Mouse (Mus musculus): ENCODE measurements at regions not wholly inside any gene's neighbourhood (a gene's known extent, or its start where the extent isn't known, plus 50 kb on each side); places are given as distances from the start of the nearest gene placed in this dataset.

GRCm38 (mm10) chr15:51634726-51635125 lies 2250.0 kb upstream of the Gm7489 start:
- no peak for TF ChIP-seq CTCF (IDR thresholded peaks at IDR 0.05; ENCODE audit: low read depth, low read length)
- TF ChIP-seq POLR2A (IDR thresholded peaks at IDR 0.05; ENCODE audit: extremely low read depth, insufficient read depth, low read length), result no peak
- Histone ChIP-seq H3K4me3 (ENCODE audit: insufficient read depth, low read depth, low read length) (no peak overlapping the region), H3K36me3 (ENCODE audit: control insufficient read depth, insufficient read depth, low read length) (no peaks in the 10 kb centered on the region), H3K27ac (replicated peaks; ENCODE audit: insufficient read depth, low read depth, low read length) (no peak overlapping the region), H3K27me3 (ENCODE audit: control insufficient read depth, insufficient read depth, low read length) (no peaks in the 10 kb centered on the region), H3K4me1 (ENCODE audit: control insufficient read depth, insufficient read depth, low read length) (no peaks in the 10 kb centered on the region), H3K9ac (ENCODE audit: low read depth, low read length) (no peak overlapping the region), H3K79me2 (ENCODE audit: control insufficient read depth, insufficient read depth, low read length) (no peaks in the 10 kb centered on the region)
- DNase-seq (ENCODE audit: extremely low read depth, low read depth, low spot score), result no peak
- WGBS, result 62% methylated on average over 7 of the region's 7 CpGs

- Histone ChIP-seq H3K4me3 (ENCODE audit: insufficient read depth, low read depth, low read length) (no peak overlapping the region), H3K27ac (replicated peaks; ENCODE audit: insufficient read depth, low read depth, low read length) (no peak overlapping the region), H3K9ac (ENCODE audit: low read depth, low read length) (no peak overlapping the region), H3K27me3 (ENCODE audit: control insufficient read depth, insufficient read depth, low read length) (no peaks in the 10 kb centered on the region), H3K4me1 (ENCODE audit: control insufficient read depth, insufficient read depth, low read length) (no peaks in the 10 kb centered on the region), H3K79me2 (ENCODE audit: control insufficient read depth, insufficient read depth, low read length) (no peaks in the 10 kb centered on the region), H3K36me3 (ENCODE audit: control insufficient read depth, insufficient read depth, low read length) (no peaks in the 10 kb centered on the region)
- TF ChIP-seq POLR2A (IDR thresholded peaks at IDR 0.05; ENCODE audit: extremely low read depth, insufficient read depth, low read length), result no peak
- no peak for TF ChIP-seq CTCF (IDR thresholded peaks at IDR 0.05; ENCODE audit: low read depth, low read length)
- WGBS, result 64% methylated on average over 21 of the region's 21 CpGs
- no peak for DNase-seq (ENCODE audit: extremely low read depth, low read depth, low spot score)
Measured at GRCm38 (mm10) chr15:51635129-51635920, 2249.4 kb upstream of the Gm7489 start.

- TF ChIP-seq POLR2A (IDR thresholded peaks at IDR 0.05; ENCODE audit: extremely low read depth, insufficient read depth, low read length) (no peak), CTCF (IDR thresholded peaks at IDR 0.05; ENCODE audit: low read depth, low read length) (no peak)
- WGBS, result 92% methylated on average over 1 of the region's 1 CpGs
- no peaks in the 10 kb centered on the region for H3K4me1 ChIP-seq (ENCODE audit: control insufficient read depth, insufficient read depth, low read length)
- DNase-seq (ENCODE audit: extremely low read depth, low read depth, low spot score), result no peak
- no peaks in the 10 kb centered on the region for H3K36me3 ChIP-seq (ENCODE audit: control insufficient read depth, insufficient read depth, low read length)
- no peak overlapping the region for H3K27ac ChIP-seq (replicated peaks; ENCODE audit: insufficient read depth, low read depth, low read length)
- H3K79me2 ChIP-seq (ENCODE audit: control insufficient read depth, insufficient read depth, low read length), result no peaks in the 10 kb centered on the region
- H3K4me3 ChIP-seq (ENCODE audit: insufficient read depth, low read depth, low read length), result no peak overlapping the region
- H3K27me3 ChIP-seq (ENCODE audit: control insufficient read depth, insufficient read depth, low read length), result no peaks in the 10 kb centered on the region
- H3K9ac ChIP-seq (ENCODE audit: low read depth, low read length), result no peak overlapping the region
Measured at GRCm38 (mm10) chr15:51637570-51637969, 2247.1 kb upstream of the Gm7489 start.

- TF ChIP-seq CTCF (IDR thresholded peaks at IDR 0.05; ENCODE audit: low read depth, low read length), result no peak
- TF ChIP-seq POLR2A (IDR thresholded peaks at IDR 0.05; ENCODE audit: extremely low read depth, insufficient read depth, low read length), result no peak
- DNase-seq (ENCODE audit: extremely low read depth, low read depth, low spot score), result no peak
- Histone ChIP-seq H3K27ac (replicated peaks; ENCODE audit: insufficient read depth, low read depth, low read length) (no peak overlapping the region), H3K36me3 (ENCODE audit: control insufficient read depth, insufficient read depth, low read length) (no peaks in the 10 kb centered on the region), H3K27me3 (ENCODE audit: control insufficient read depth, insufficient read depth, low read length) (no peaks in the 10 kb centered on the region), H3K4me1 (ENCODE audit: control insufficient read depth, insufficient read depth, low read length) (no peaks in the 10 kb centered on the region), H3K4me3 (ENCODE audit: insufficient read depth, low read depth, low read length) (no peak overlapping the region), H3K9ac (ENCODE audit: low read depth, low read length) (no peak overlapping the region), H3K79me2 (ENCODE audit: control insufficient read depth, insufficient read depth, low read length) (no peaks in the 10 kb centered on the region)
- 74% methylated on average over 6 of the region's 6 CpGs for WGBS
Measured at GRCm38 (mm10) chr15:51643772-51644311, 2240.9 kb upstream of the Gm7489 start.

- no peak for TF ChIP-seq POLR2A (IDR thresholded peaks at IDR 0.05; ENCODE audit: extremely low read depth, insufficient read depth, low read length)
- TF ChIP-seq CTCF (IDR thresholded peaks at IDR 0.05; ENCODE audit: low read depth, low read length), result no peak
- no peak for DNase-seq (ENCODE audit: extremely low read depth, low read depth, low spot score)
- Histone ChIP-seq H3K36me3 (ENCODE audit: control insufficient read depth, insufficient read depth, low read length) (no peaks in the 10 kb centered on the region), H3K4me1 (ENCODE audit: control insufficient read depth, insufficient read depth, low read length) (no peaks in the 10 kb centered on the region), H3K27me3 (ENCODE audit: control insufficient read depth, insufficient read depth, low read length) (no peaks in the 10 kb centered on the region), H3K79me2 (ENCODE audit: control insufficient read depth, insufficient read depth, low read length) (no peaks in the 10 kb centered on the region), H3K27ac (replicated peaks; ENCODE audit: insufficient read depth, low read depth, low read length) (no peak overlapping the region), H3K4me3 (ENCODE audit: insufficient read depth, low read depth, low read length) (no peak overlapping the region), H3K9ac (ENCODE audit: low read depth, low read length) (no peak overlapping the region)
- 77% methylated on average over 2 of the region's 2 CpGs for WGBS
Measured at GRCm38 (mm10) chr15:51646304-51646703, 2238.4 kb upstream of the Gm7489 start.

- WGBS, result 53% methylated on average over 4 of the region's 4 CpGs
- Histone ChIP-seq H3K27me3 (ENCODE audit: control insufficient read depth, insufficient read depth, low read length) (no peaks in the 10 kb centered on the region), H3K9ac (ENCODE audit: low read depth, low read length) (no peak overlapping the region), H3K4me1 (ENCODE audit: control insufficient read depth, insufficient read depth, low read length) (no peaks in the 10 kb centered on the region), H3K4me3 (ENCODE audit: insufficient read depth, low read depth, low read length) (no peak overlapping the region), H3K36me3 (ENCODE audit: control insufficient read depth, insufficient read depth, low read length) (no peaks in the 10 kb centered on the region), H3K27ac (replicated peaks; ENCODE audit: insufficient read depth, low read depth, low read length) (no peak overlapping the region), H3K79me2 (ENCODE audit: control insufficient read depth, insufficient read depth, low read length) (no peaks in the 10 kb centered on the region)
- TF ChIP-seq POLR2A (IDR thresholded peaks at IDR 0.05; ENCODE audit: extremely low read depth, insufficient read depth, low read length), result no peak
- TF ChIP-seq CTCF (IDR thresholded peaks at IDR 0.05; ENCODE audit: low read depth, low read length), result no peak
- DNase-seq (ENCODE audit: extremely low read depth, low read depth, low spot score), result no peak
Measured at GRCm38 (mm10) chr15:51652497-51652896, 2232.2 kb upstream of the Gm7489 start.
